19 mouse cellular contexts compared by ENCODE assay signal in genomic region chr1:36083554-36083953, GRCm38 (mm10). TPM values are rescaled to one million over a fixed set of nuclear protein-coding genes. Genes with fewer than 3 reads are reported as not detected.
DNase-seq lines count a peak whose midpoint lies in the region; ATAC-seq and TF ChIP-seq lines count a peak whose summit lies in the region.
"Had no signal": no experiment of that assay in that cellular context is flagged by ENCODE, and none has a peak within 500 bp of the region (broad histone marks: within the 10 kb centered on the region; RNA-seq: fewer than 3 reads in every experiment).

No protein-coding gene starts in this region.

- no peaks in the 10 kb centered on the region for H3K9me3 ChIP-seq in kidney, embryonic 15.5 days (replicated peaks)
- H3K9me3 ChIP-seq: embryonic facial prominence, embryonic 15.5 days; heart, embryonic 12.5 days had no signal

- ATAC-seq in kidney, embryonic 15.5 days (replicated peaks; ENCODE audit: low FRiP score): no peak
- ATAC-seq: forebrain, embryonic 14.5 days had no signal

- 54% methylated on average over 5 of the region's 5 CpGs for WGBS in kidney, adult 2 months
- WGBS in kidney, embryonic 15.5 days: 83% methylated on average over 4 of the region's 5 CpGs
- 81% methylated on average over 5 of the region's 5 CpGs for WGBS in lung, adult 2 months
- WGBS in large intestine, adult 2 months: 31% methylated on average over 5 of the region's 5 CpGs
- 34% methylated on average over 5 of the region's 5 CpGs for WGBS in small intestine, adult 2 months

- TF ChIP-seq CTCF in kidney, adult 2 months (conservative IDR thresholded peaks at IDR 0.05; ENCODE audit: insufficient read depth, insufficient read length, low read depth, low read length): no peak
- TF ChIP-seq CTCF in lung, adult 2 months (IDR thresholded peaks at IDR 0.05; ENCODE audit: insufficient read depth, low read length): no peak
- no peak for TF ChIP-seq CTCF in small intestine, adult 2 months (IDR thresholded peaks at IDR 0.05; ENCODE audit: extremely low read depth, insufficient read length, insufficient replicate concordance, low read depth, low read length)

- H3K4me1 ChIP-seq in kidney, adult 2 months (ENCODE audit: control insufficient read depth, insufficient read depth, low read length): peaks cover 63% of the 10 kb centered on the region
- peaks cover 63% of the 10 kb centered on the region for H3K4me1 ChIP-seq in kidney, embryonic 15.5 days
- H3K4me1 ChIP-seq in lung, adult 2 months (ENCODE audit: control insufficient read depth, insufficient read depth, low read length): peaks cover 12% of the 10 kb centered on the region
- H3K4me1 ChIP-seq in small intestine, adult 2 months (ENCODE audit: control insufficient read depth, insufficient read depth, insufficient read length, low read length): peaks cover 46% of the 10 kb centered on the region

- no peak overlapping the region for H3K4me2 ChIP-seq in kidney, embryonic 15.5 days
- H3K4me2 ChIP-seq: embryonic facial prominence, embryonic 15.5 days; heart, embryonic 12.5 days had no signal

- peak; percentile 57 for DNase-seq in kidney, adult 2 months
- peak; percentile 51 to 75 for DNase-seq in lung, adult 18-20 months
- DNase-seq in lung, adult 2 months: no peak
- peak; percentile 98 for DNase-seq in large intestine, adult 2 months (ENCODE audit: low read depth, low spot score)
- DNase-seq in thymus, postnatal 25 days: no peak
- DNase-seq: adrenal gland, postnatal 10 days; cerebellum, adult 11 months; cerebellum, adult 8-10 months; cerebellum, postnatal 14 days; embryo, embryonic 11 days; gastrocnemius, adult 2 months; gastrocnemius, postnatal 25 days had no signal

- H3K27ac ChIP-seq in kidney, adult 2 months (ENCODE audit: insufficient read depth, low read depth, low read length): no peak overlapping the region
- no peak overlapping the region for H3K27ac ChIP-seq in kidney, embryonic 15.5 days
- peak overlapping the region; percentile 69 for H3K27ac ChIP-seq in small intestine, adult 2 months (ENCODE audit: insufficient read depth, low read depth, low read length)
- H3K27ac ChIP-seq: embryonic facial prominence, embryonic 15.5 days; forebrain, embryonic 10.5 days; gastrocnemius, adult 2 months had no signal

- H3K4me3 ChIP-seq in kidney, adult 2 months (ENCODE audit: insufficient read depth, low read depth, low read length): no peak overlapping the region
- H3K4me3 ChIP-seq in kidney, embryonic 15.5 days (replicated peaks): no peak overlapping the region
- H3K4me3 ChIP-seq in lung, adult 2 months (replicated peaks; ENCODE audit: extremely low read depth, low read depth, low read length): no peak overlapping the region
- H3K4me3 ChIP-seq in small intestine, adult 2 months (ENCODE audit: low read depth, low read length): no peak overlapping the region
- H3K4me3 ChIP-seq: embryonic facial prominence, embryonic 15.5 days; erythroblast, embryonic 14.5 days; forebrain, embryonic 10.5 days; gastrocnemius, adult 2 months; heart, embryonic 12.5 days had no signal

- no peaks in the 10 kb centered on the region for H3K27me3 ChIP-seq in kidney, adult 2 months (replicated peaks; ENCODE audit: control insufficient read depth, insufficient read depth, low read length)
- H3K27me3 ChIP-seq in kidney, embryonic 15.5 days: no peaks in the 10 kb centered on the region
- no peaks in the 10 kb centered on the region for H3K27me3 ChIP-seq in small intestine, adult 2 months (ENCODE audit: control insufficient read depth, insufficient read depth, low read length)
- H3K27me3 ChIP-seq: embryonic facial prominence, embryonic 15.5 days; heart, embryonic 12.5 days had no signal

- no peak overlapping the region for H3K9ac ChIP-seq in kidney, embryonic 15.5 days
- H3K9ac ChIP-seq: embryonic facial prominence, embryonic 15.5 days; heart, embryonic 12.5 days had no signal

- TF ChIP-seq POLR2A in kidney, adult 2 months (IDR thresholded peaks at IDR 0.05; ENCODE audit: low read depth, low read length): no peak
- no peak for TF ChIP-seq POLR2A in lung, adult 2 months (IDR thresholded peaks at IDR 0.05; ENCODE audit: borderline replicate concordance, extremely low read depth, low read depth, low read length)
- TF ChIP-seq POLR2A in small intestine, adult 2 months (IDR thresholded peaks at IDR 0.05; ENCODE audit: low read depth, low read length): no peak

- H3K36me3 ChIP-seq in kidney, adult 2 months (ENCODE audit: control insufficient read depth, insufficient read depth, low read length): no peaks in the 10 kb centered on the region; the same call in 1 of the 2 replicates
- H3K36me3 ChIP-seq in kidney, embryonic 15.5 days: peaks cover 48% of the 10 kb centered on the region
- peaks cover 23% of the 10 kb centered on the region for H3K36me3 ChIP-seq in small intestine, adult 2 months (ENCODE audit: control insufficient read depth, insufficient read depth, low read length)

RNA-seq across cellular contexts. Expression of gene Hs6st1, which starts 15.4 kb away (rescaled TPM):
- 123 and 142 TPM in 2 replicates for polyA plus RNA-seq in kidney, adult 2 months (2012; rRNA removed)
- 7.2 and 7.5 TPM in 2 replicates for polyA plus RNA-seq in kidney, embryonic 15.5 days (2015; fragmentation: Nextera tagmentation; extraction: Ambion mirVana)
- polyA plus RNA-seq in lung, adult 2 months (2012; rRNA removed): 33.8 and 35.0 TPM in 2 replicates
- 46.7 and 59.4 TPM in 2 replicates for polyA plus RNA-seq in large intestine, adult 2 months (2012; rRNA removed)
- 33.9 and 53.7 TPM in 2 replicates for polyA plus RNA-seq in small intestine, adult 2 months (2012; rRNA removed)

Comparison
In these comparisons a context has a peak if more than half of its experiments do, and no peak if none do; other contexts are left out.
1. DNase-seq: peak in kidney, adult 2 months (single experiment), lung, adult 18-20 months (2 of 2) and large intestine, adult 2 months (single experiment); none in lung, adult 2 months (single experiment) and thymus, postnatal 25 days (single experiment).